ENCODE assay signal across 14 mouse cellular contexts in genomic region chr9:110875288-110875695, GRCm38 (mm10). TPM values are rescaled to one million over a fixed set of nuclear protein-coding genes. Genes with fewer than 3 reads are reported as not detected.
A peak's percentile ranks its signal among the peaks of the same experiment; 100 is the strongest.
DNase-seq lines count a peak whose midpoint lies in the region; ATAC-seq lines count a peak whose summit lies in the region.
"Had no signal": no experiment of that assay in that cellular context is flagged by ENCODE, and none has a peak within 500 bp of the region (broad histone marks: within the 10 kb centered on the region; RNA-seq: fewer than 3 reads in every experiment).

No protein-coding gene starts in this region.

- intact Hi-C loops in left cerebral cortex, postnatal 36 days (cut with DNase I): no loop called here

- H3K36me3 ChIP-seq in embryonic facial prominence, embryonic 11.5 days (replicated peaks; ENCODE audit: control insufficient read depth, insufficient read depth, low read depth, low read length): no peaks in the 10 kb centered on the region
- H3K36me3 ChIP-seq in midbrain, embryonic 11.5 days (ENCODE audit: control insufficient read depth, insufficient read depth, low read length): no peaks in the 10 kb centered on the region
- H3K36me3 ChIP-seq: lung, embryonic 15.5 days had no signal

- H3K27ac ChIP-seq in embryonic facial prominence, embryonic 11.5 days (replicated peaks; ENCODE audit: low read depth, low read length): no peak overlapping the region
- H3K27ac ChIP-seq in midbrain, embryonic 11.5 days (ENCODE audit: low read depth, low read length): no peak overlapping the region
- H3K27ac ChIP-seq: lung, embryonic 15.5 days had no signal

- WGBS in embryonic facial prominence, embryonic 11.5 days: 11% methylated on average over 5 of the region's 6 CpGs
- WGBS in midbrain, embryonic 11.5 days: 15% methylated on average over 4 of the region's 6 CpGs

- DNase-seq in ZHBTc4 (ENCODE audit: low read depth, low spot score): peak; percentile 55
- DNase-seq in embryonic facial prominence, embryonic 11.5 days (ENCODE audit: low spot score): no peak
- peak; percentile 53 to 63 for DNase-seq in kidney, adult 8-10 months
- DNase-seq in midbrain, embryonic 11.5 days (ENCODE audit: low spot score, missing footprints): no peak
- no peak for DNase-seq in layer of hippocampus, adult 9-11 months
- no peak for DNase-seq in testis, postnatal 14 days (ENCODE audit: low spot score)
- no peak for DNase-seq in left cerebral cortex, postnatal 36 days (ENCODE audit: low spot score in 2 of 2)
- DNase-seq: cerebellum, adult 18-20 months had no signal

- H3K9me3 ChIP-seq in embryonic facial prominence, embryonic 11.5 days (replicated peaks; ENCODE audit: control insufficient read depth, low read length): no peaks in the 10 kb centered on the region
- no peaks in the 10 kb centered on the region for H3K9me3 ChIP-seq in midbrain, embryonic 11.5 days (ENCODE audit: control insufficient read depth, low read length)
- H3K9me3 ChIP-seq: lung, embryonic 15.5 days had no signal

- no peak overlapping the region for H3K4me2 ChIP-seq in embryonic facial prominence, embryonic 11.5 days (ENCODE audit: low read depth, low read length)
- no peak overlapping the region for H3K4me2 ChIP-seq in midbrain, embryonic 11.5 days
- H3K4me2 ChIP-seq: lung, embryonic 15.5 days had no signal

- H3K27me3 ChIP-seq in embryonic facial prominence, embryonic 11.5 days (ENCODE audit: control insufficient read depth, insufficient read depth, low read length): peaks cover 28% of the 10 kb centered on the region
- peaks cover 34% of the 10 kb centered on the region for H3K27me3 ChIP-seq in midbrain, embryonic 11.5 days (ENCODE audit: control insufficient read depth, insufficient read depth, low read length)

- H3K4me3 ChIP-seq in embryonic facial prominence, embryonic 11.5 days (ENCODE audit: low read depth, low read length): no peak overlapping the region
- H3K4me3 ChIP-seq in midbrain, embryonic 11.5 days (ENCODE audit: low read depth, low read length): no peak overlapping the region
- H3K4me3 ChIP-seq: lung, embryonic 15.5 days had no signal

- H3K4me1 ChIP-seq in embryonic facial prominence, embryonic 11.5 days (ENCODE audit: control insufficient read depth, insufficient read depth, low read length): peaks cover 4% of the 10 kb centered on the region
- H3K4me1 ChIP-seq in midbrain, embryonic 11.5 days (ENCODE audit: control insufficient read depth, insufficient read depth, low read length): peaks cover 27% of the 10 kb centered on the region

- no peak overlapping the region for H3K9ac ChIP-seq in embryonic facial prominence, embryonic 11.5 days (replicated peaks; ENCODE audit: low read length)
- H3K9ac ChIP-seq in midbrain, embryonic 11.5 days (ENCODE audit: low read length): no peak overlapping the region
- H3K9ac ChIP-seq: lung, embryonic 15.5 days had no signal

- ATAC-seq in embryonic facial prominence, embryonic 11.5 days (replicated peaks; ENCODE audit: insufficient number of reproducible peaks, low FRiP score, low TSS enrichment, low read depth): peak; percentile 40; the same call in 1 of the 2 replicates
- peak; percentile 49 for ATAC-seq in midbrain, embryonic 11.5 days (ENCODE audit: low FRiP score)
- no peak for ATAC-seq in megakaryocyte, adult 5-6 weeks (ENCODE audit: poor library complexity, severe bottlenecking)

RNA-seq across cellular contexts. Expression of gene Als2cl, which starts 4.4 kb away (rescaled TPM):
- polyA plus RNA-seq in embryonic facial prominence, embryonic 11.5 days (2014; fragmentation: Nextera tagmentation; extraction: Ambion mirVana): 1.1 TPM in 2 replicates
- polyA plus RNA-seq in midbrain, embryonic 11.5 days (2014; fragmentation: Nextera tagmentation; extraction: Ambion mirVana): 0.54 and 0.71 TPM in 2 replicates
- total RNA-seq in left cerebral cortex, postnatal 36 days (2021): 10 to 100 TPM in 1 of 2 experiments, 1 to 10 TPM in 1; 6.9 to 13.7 TPM
- 0.29 and 0.48 TPM in 2 replicates for total RNA-seq in megakaryocyte, adult 5-6 weeks (2015)
- total RNA-seq in megakaryocyte, adult 5-6 weeks (2017): 0.61 and 2.9 TPM in 2 replicates

RNA-seq across cellular contexts. Expression of gene Tmie, which starts 4.6 kb away (rescaled TPM):
- 0.13 and 0.29 TPM in 2 replicates for polyA plus RNA-seq in embryonic facial prominence, embryonic 11.5 days (2014; fragmentation: Nextera tagmentation; extraction: Ambion mirVana)
- 0.18 and 0.22 TPM in 2 replicates for polyA plus RNA-seq in midbrain, embryonic 11.5 days (2014; fragmentation: Nextera tagmentation; extraction: Ambion mirVana)
- total RNA-seq in left cerebral cortex, postnatal 36 days (2021): 1 to 10 TPM; 2.8 to 3.7 TPM
- 0.05 TPM in 1 of 2 replicates, not detected in the other for total RNA-seq in megakaryocyte, adult 5-6 weeks (2015)
- not detected in 2 replicates for total RNA-seq in megakaryocyte, adult 5-6 weeks (2017)
- total RNA-seq: CH12.LX had no signal

RNA-seq across cellular contexts. Expression of gene Prss50, which starts 17.5 kb away (rescaled TPM):
- 0.26 and 0.69 TPM in 2 replicates for polyA plus RNA-seq in embryonic facial prominence, embryonic 11.5 days (2014; fragmentation: Nextera tagmentation; extraction: Ambion mirVana)
- polyA plus RNA-seq in midbrain, embryonic 11.5 days (2014; fragmentation: Nextera tagmentation; extraction: Ambion mirVana): 0.37 TPM in 1 of 2 replicates, not detected in the other
- total RNA-seq in left cerebral cortex, postnatal 36 days (2021): under 1 TPM; 0.48 to 0.72 TPM
- total RNA-seq in megakaryocyte, adult 5-6 weeks (2015): 1.0 TPM in 1 of 2 replicates, not detected in the other
- 0.15 TPM in 1 of 2 replicates, not detected in the other for total RNA-seq in megakaryocyte, adult 5-6 weeks (2017)
- total RNA-seq: CH12.LX had no signal
- polyA plus RNA-seq: heart, embryonic 14.5 days; lung, embryonic 15.5 days had no signal

RNA-seq across cellular contexts. Expression of gene Prss46, which starts 31.0 kb away (rescaled TPM):
- not detected in 2 replicates for polyA plus RNA-seq in embryonic facial prominence, embryonic 11.5 days (2014; fragmentation: Nextera tagmentation; extraction: Ambion mirVana)
- 0.11 TPM in 1 of 2 replicates, not detected in the other for polyA plus RNA-seq in midbrain, embryonic 11.5 days (2014; fragmentation: Nextera tagmentation; extraction: Ambion mirVana)
- total RNA-seq in left cerebral cortex, postnatal 36 days (2021): not detected
- not detected in 2 replicates for total RNA-seq in megakaryocyte, adult 5-6 weeks (2015)
- total RNA-seq in megakaryocyte, adult 5-6 weeks (2017): not detected in 2 replicates
- total RNA-seq: CH12.LX; layer of hippocampus, adult 8-10 months had no signal
- polyA plus RNA-seq: heart, embryonic 14.5 days; lung, embryonic 15.5 days; stomach, embryonic 16.5 days had no signal

RNA-seq across cellular contexts. Expression of gene Prss45, which starts 40.9 kb away (rescaled TPM):
- polyA plus RNA-seq in embryonic facial prominence, embryonic 11.5 days (2014; fragmentation: Nextera tagmentation; extraction: Ambion mirVana): not detected in 2 replicates
- polyA plus RNA-seq in midbrain, embryonic 11.5 days (2014; fragmentation: Nextera tagmentation; extraction: Ambion mirVana): 0.14 TPM in 1 of 2 replicates, not detected in the other
- under 1 TPM; 0.52 to 0.66 TPM for total RNA-seq in left cerebral cortex, postnatal 36 days (2021)
- not detected in 2 replicates for total RNA-seq in megakaryocyte, adult 5-6 weeks (2015)
- total RNA-seq in megakaryocyte, adult 5-6 weeks (2017): not detected in 2 replicates
- total RNA-seq: CH12.LX had no signal
- polyA plus RNA-seq: heart, embryonic 14.5 days; lung, embryonic 15.5 days; stomach, embryonic 16.5 days had no signal

Comparison
In these comparisons a context has a peak if more than half of its experiments do, and no peak if none do; other contexts are left out.
1. DNase-seq: peak in ZHBTc4 (single experiment) and kidney, adult 8-10 months (2 of 2); none in embryonic facial prominence, embryonic 11.5 days (single experiment), midbrain, embryonic 11.5 days (single experiment), layer of hippocampus, adult 9-11 months (single experiment), testis, postnatal 14 days (single experiment) and left cerebral cortex, postnatal 36 days (0 of 2).